Mouse (Mus musculus) intestine, embryonic 14.5 days (tissue): Measurements from ENCODE around the gene Gstp3. TPM values are rescaled to one million over a fixed set of nuclear protein-coding genes. Genes with fewer than 3 reads are reported as not detected.
A peak's percentile ranks its signal among the peaks of the same experiment; 100 is the strongest.
"Not testable (repeated sequence)": the region's sequence is repeated elsewhere in the genome, so short reads cannot be mapped to it uniquely, and the experiment has no call there.

ENCODE experiments used
- ATAC-seq: fragments of 200-750 bp; cut with Nextera tagmentation; replicated peaks from 2 replicates; pipeline ENCODE4 v1.8.0; 2017; ENCODE audit warnings: low read depth, moderate number of reproducible peaks, moderate TSS enrichment, moderate library complexity; ENCODE audit not compliant: low FRiP score, low TSS enrichment
- DNase-seq: peaks from one replicate; pipeline ENCODE4 v3.0.0-alpha.2; 2018; ENCODE audit warnings: low spot score
- H3K27ac ChIP-seq: fragments of 300-500 bp; sonication (generic); 2 replicates; pipeline ENCODE4 v1.5.1; 2014; ENCODE audit warnings: low read depth, mild to moderate bottlenecking, control low read depth
- H3K27me3 ChIP-seq: fragments of 300-500 bp; sonication (generic); replicated peaks from 2 replicates; pipeline ENCODE4 v1.6.1; 2014; ENCODE audit warnings: low read length, control low read depth; ENCODE audit not compliant: control insufficient read depth, insufficient read depth
- H3K36me3 ChIP-seq: fragments of 300-500 bp; sonication (generic); 2 replicates; pipeline ENCODE4 v1.6.1; 2014; ENCODE audit warnings: low read length, control low read depth; ENCODE audit not compliant: control insufficient read depth, insufficient read depth
- H3K4me1 ChIP-seq: fragments of 300-500 bp; sonication (generic); replicated peaks from 2 replicates; pipeline ENCODE4 v1.6.1; 2014; ENCODE audit warnings: low read length, control low read depth, mixed read lengths; ENCODE audit not compliant: control insufficient read depth, insufficient read depth
- H3K4me2 ChIP-seq: fragments of 300-500 bp; sonication (generic); 2 replicates; pipeline ENCODE4 v1.6.1; 2014; ENCODE audit warnings: low read length
- H3K4me3 ChIP-seq: fragments of 300-500 bp; sonication (generic); 2 replicates; pipeline ENCODE4 v1.5.1; 2014; ENCODE audit warnings: low read depth, low read length, control low read depth, mixed read lengths
- H3K9ac ChIP-seq: fragments of 300-500 bp; sonication (generic); 2 replicates; pipeline ENCODE4 v1.6.1; 2014; ENCODE audit warnings: mild to moderate bottlenecking, low read length
- H3K9me3 ChIP-seq: fragments of 300-500 bp; sonication (generic); 2 replicates; pipeline ENCODE4 v1.6.1; 2016; ENCODE audit warnings: low read length, control low read depth; ENCODE audit not compliant: control insufficient read depth
- WGBS: fragments of 180-500 bp; shearing (Covaris S2); extraction: QIAGEN DNeasy Blood & Tissue Kit; methylation state at CpG from one replicate; pipeline ENCODE4 v1.1.7; 2014; 5-methylcytosine and 5-hydroxymethylcytosine counted together
- polyA plus RNA-seq: library from polyadenylated mRNA; unstranded; fragments of >200 nt; fragmentation: Nextera tagmentation; extraction: Ambion mirVana; gene quantifications from 2 replicates; pipeline ENCODE4 v1.2.1, GENCODE M21; 2014

Gstp3 gene
- polyA plus RNA-seq, 1 experiment from 2014 or later: 1.3 TPM

DNA sequence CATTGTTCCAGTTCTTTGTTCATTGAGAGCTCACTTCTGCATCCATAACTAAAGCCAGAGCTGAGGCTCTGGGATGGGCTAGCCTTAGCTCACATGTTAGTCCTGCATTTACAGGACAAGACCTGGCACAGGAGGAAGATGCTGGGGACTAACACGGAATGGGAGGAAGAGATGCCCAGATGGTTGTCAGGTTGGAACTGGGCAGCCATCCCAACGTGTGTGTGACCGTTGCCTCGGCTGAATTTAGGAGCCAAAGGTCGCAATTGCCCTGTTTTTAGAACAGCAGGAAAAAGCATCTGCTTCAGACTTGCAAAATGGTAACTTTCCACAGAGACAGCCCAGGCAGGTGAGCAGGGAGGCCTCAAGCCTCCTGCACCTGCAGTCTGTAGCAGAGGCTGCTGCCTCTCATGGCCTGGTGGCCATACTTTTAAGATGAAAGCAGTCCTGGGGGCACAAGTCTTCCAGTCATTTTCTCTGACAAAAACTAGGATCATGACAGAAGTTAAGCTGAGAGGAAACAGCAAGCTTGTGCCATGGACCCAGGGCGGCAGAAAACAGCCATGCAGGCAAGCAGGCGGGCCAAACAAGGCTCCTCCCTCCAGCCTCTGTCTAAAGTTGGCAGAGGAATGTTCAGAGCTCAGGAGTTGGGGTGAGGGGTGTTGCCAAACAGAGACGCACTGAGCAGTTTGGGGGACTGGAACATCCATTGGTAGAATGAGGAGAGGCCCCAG, 4.0 kb downstream of the Gstp3 start:
- no peak overlapping the region for H3K9ac ChIP-seq
- no peaks in the 10 kb centered on the region for H3K36me3 ChIP-seq
- H3K27ac ChIP-seq: no peak overlapping the region
- H3K9me3 ChIP-seq: no peaks in the 10 kb centered on the region
- H3K4me1 ChIP-seq: no peaks in the 10 kb centered on the region
- no peak for ATAC-seq
- DNase-seq: no peak
- H3K4me3 ChIP-seq: no peak overlapping the region
- no peak overlapping the region for H3K4me2 ChIP-seq
- 68% methylated on average over 8 of the region's 8 CpGs for WGBS
- no peaks in the 10 kb centered on the region for H3K27me3 ChIP-seq

DNA sequence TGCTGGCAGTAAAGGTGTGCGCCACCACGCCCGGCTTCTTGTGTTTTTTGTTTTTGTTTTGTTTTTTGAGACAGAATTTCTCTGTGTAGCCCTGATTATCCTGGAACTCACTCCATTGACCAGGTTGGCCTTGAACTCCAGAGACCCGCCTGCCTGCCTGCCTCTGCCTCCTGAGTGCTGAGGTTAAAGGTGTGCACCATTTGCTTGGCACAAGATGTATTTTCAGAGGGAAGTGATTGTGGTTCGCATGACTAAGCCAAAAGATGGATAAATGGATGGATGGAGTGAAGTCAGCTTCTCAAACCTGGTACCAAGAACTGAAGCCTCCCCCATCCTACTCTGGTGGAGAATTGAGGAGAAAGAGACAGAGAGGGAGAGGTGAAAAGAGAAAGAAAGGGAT, 4.8 kb downstream of the Gstp3 start:
- H3K36me3 ChIP-seq: no peaks in the 10 kb centered on the region
- DNase-seq: no peak
- H3K4me2 ChIP-seq: no peak overlapping the region
- no peak overlapping the region for H3K4me3 ChIP-seq
- no peaks in the 10 kb centered on the region for H3K9me3 ChIP-seq
- H3K9ac ChIP-seq: no peak overlapping the region
- ATAC-seq: no peak
- H3K27ac ChIP-seq: no peak overlapping the region
- H3K27me3 ChIP-seq: no peaks in the 10 kb centered on the region
- no peaks in the 10 kb centered on the region for H3K4me1 ChIP-seq
- 88% methylated on average over 5 of the region's 5 CpGs for WGBS

DNA sequence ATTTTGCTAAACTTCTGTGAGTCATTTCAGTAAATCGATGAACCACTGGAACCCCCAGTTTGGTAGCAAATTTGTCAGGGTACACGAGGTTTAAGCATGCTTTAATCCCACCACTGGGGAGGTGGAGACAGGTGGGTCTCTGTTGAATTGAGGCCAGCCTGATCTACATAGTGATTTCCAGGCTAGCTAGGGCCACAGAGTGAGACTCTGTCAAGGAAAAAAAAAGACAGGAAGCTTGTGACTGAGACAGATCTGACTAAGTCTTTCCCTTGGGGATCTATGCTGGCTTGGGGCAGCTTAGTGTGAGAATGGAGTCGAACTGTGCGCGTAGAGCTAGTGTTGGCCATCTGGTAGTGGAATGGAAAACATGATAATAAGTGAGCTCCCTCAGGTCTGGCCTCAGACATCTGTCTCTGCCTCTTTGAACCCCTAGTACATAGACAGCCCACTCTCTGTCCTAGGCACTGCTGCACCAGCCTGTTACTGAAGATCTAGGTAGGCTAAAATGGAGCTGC, 6.8 kb downstream of the Gstp3 start:
- no peaks in the 10 kb centered on the region for H3K36me3 ChIP-seq
- no peak overlapping the region for H3K4me3 ChIP-seq
- H3K4me1 ChIP-seq: 0 out of 2 replicates have a peak, but pooled peaks cover 2% of the 10 kb centered on the region
- no peak for ATAC-seq
- no peak overlapping the region for H3K9ac ChIP-seq
- H3K4me2 ChIP-seq: no peak overlapping the region
- H3K27me3 ChIP-seq: no peaks in the 10 kb centered on the region
- no peaks in the 10 kb centered on the region for H3K9me3 ChIP-seq
- DNase-seq: no peak
- WGBS: 88% methylated on average over 5 of the region's 5 CpGs
- no peak overlapping the region for H3K27ac ChIP-seq

DNA sequence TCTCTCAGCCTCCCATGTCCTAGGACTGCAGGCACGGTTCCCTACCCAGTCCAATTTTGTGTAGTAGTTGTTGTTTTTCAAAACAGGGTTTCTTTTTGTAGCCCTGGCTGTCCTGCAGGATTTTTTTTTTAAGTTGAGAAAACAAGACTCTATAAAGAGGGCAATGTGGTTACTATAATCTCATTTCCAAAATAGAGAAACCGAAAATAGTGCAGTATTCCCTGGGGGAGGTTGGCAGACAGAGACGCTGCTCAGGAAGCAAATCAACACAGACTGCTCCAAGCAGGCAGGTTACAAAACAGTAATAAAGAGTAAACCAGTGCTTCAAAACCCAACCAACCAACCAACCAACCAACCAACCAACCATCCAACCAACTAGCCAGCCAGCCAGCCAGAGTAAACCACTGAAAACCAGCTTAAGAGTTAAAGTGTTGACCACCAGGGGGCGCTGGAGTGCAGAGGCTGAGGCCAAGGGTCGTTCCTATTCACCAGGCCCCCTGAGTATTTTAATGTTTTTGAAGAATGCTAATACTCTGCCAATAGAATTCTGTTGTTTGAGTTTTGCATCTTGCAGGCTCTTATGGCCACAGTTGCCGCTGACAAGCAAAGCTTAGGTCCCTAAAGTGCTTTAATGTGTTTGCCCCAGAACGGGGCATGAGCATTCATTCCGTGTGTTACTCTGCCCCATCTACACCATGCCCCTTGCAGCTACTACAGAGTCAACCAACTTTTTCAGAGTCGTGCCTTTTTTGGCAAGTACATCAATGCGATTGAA, 7.4 kb downstream of the Gstp3 start:
- Histone ChIP-seq H3K9ac (no peak overlapping the region), H3K4me1 (0 out of 2 replicates have a peak, but pooled peaks cover 2% of the 10 kb centered on the region), H3K36me3 (no peaks in the 10 kb centered on the region), H3K9me3 (no peaks in the 10 kb centered on the region), H3K27ac (no peak overlapping the region), H3K27me3 (no peaks in the 10 kb centered on the region), H3K4me3 (no peak overlapping the region), H3K4me2 (no peak overlapping the region)
- DNase-seq (peak; percentile 79), ATAC-seq (no peak)
- WGBS: 53% methylated on average over 10 of the region's 10 CpGs

DNA sequence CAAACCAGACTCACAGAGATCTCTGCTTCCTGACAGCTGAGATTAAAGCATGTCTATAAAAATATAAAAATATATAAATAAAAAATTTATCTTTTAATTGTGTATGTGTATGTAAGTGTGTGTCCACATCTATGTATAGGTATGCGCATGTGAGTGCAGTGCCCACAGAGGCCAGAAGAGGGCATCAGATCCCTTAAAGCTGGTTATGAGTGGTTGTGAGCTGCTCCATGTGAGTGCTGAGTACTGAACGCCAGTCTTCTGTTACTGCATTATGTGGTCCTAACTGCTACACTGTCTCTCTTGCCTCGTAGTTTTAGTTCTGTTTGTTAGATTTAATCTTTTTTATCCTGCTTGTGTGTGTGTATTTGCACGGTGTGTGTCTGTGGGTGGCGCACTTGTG, 8.4 kb downstream of the Gstp3 start:
- no peak for ATAC-seq
- H3K36me3 ChIP-seq: no peaks in the 10 kb centered on the region
- 0 out of 2 replicates have a peak, but pooled peaks cover 2% of the 10 kb centered on the region for H3K4me1 ChIP-seq
- no peak overlapping the region for H3K27ac ChIP-seq
- no peak for DNase-seq
- 94% methylated on average over 5 of the region's 5 CpGs for WGBS
- no peak overlapping the region for H3K4me3 ChIP-seq
- no peaks in the 10 kb centered on the region for H3K27me3 ChIP-seq
- H3K4me2 ChIP-seq: no peak overlapping the region
- no peak overlapping the region for H3K9ac ChIP-seq
- H3K9me3 ChIP-seq: no peaks in the 10 kb centered on the region

DNA sequence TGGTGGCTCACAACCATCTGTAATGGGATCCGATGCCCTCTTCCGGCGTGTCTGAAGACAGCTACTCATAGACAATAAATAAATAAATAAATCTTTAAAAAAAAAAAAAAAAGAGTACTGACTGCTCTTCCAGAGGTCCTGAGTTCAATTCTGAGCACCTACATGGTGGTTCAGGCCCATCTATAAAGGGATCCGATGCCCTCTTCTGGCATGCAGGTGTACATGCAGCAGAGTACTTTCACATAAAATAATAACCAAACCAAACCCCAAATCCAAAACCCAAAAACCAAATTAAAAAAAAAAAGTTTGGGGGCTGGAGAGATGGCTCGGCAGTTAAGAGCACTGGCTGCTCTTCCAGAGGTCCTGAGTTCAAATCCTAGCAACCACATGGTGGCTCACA, 10.3 kb downstream of the Gstp3 start:
- not testable (repeated sequence) for H3K9ac ChIP-seq, H3K9me3 ChIP-seq, H3K27ac ChIP-seq, H3K36me3 ChIP-seq, ATAC-seq, DNase-seq, H3K4me2 ChIP-seq, H3K4me3 ChIP-seq, H3K4me1 ChIP-seq, H3K27me3 ChIP-seq
- WGBS: 82% methylated on average over 5 of the region's 5 CpGs

DNA sequence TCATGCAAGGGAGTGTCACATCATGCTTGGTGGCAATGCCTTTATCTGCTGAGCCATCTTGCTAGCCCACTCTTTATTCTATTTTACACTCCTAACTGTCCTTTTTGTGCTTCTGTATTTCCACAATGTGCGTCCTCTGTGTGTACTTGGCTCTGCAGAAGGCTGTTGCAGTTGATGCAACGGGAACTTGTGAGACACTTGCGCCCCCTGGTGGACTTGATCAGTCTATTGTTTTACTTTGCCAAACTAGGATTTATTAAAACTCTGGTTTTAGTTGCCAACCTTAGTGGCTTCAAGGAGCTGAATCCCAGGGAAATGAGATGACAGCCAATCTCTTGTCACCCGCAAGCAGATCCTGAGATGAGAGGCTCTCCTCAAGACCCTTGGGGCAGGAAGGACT, 11.5 kb downstream of the Gstp3 start:
- H3K9ac ChIP-seq: no peak overlapping the region

DNA sequence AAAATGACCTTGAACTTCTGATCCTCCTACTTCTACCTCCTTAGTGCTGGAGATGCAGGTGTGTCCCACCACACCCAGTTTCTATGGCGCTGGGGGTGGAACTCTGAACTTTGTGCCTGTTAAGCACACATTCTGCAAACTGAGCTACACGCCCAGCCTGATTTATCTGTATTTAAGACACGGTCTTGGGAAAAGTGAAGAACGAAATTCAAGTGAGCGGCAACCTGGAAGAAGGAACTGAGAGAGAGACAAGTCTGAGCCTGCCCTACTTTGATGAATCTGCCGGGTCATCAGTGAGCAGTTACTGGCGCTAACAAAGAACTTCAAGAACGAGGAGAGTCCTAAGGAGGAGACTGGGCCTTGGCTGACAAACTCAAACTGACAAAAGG, 12.5 kb downstream of the Gstp3 start:
- peak; percentile 66 for ATAC-seq
- Histone ChIP-seq H3K9me3 (no peaks in the 10 kb centered on the region), H3K9ac (no peak overlapping the region), H3K4me2 (peak overlapping the region; percentile 23; the same call in 1 of the 2 replicates), H3K4me3 (0 out of 2 replicates have a peak overlapping the region, but pooled peaks have one; percentile 2), H3K27me3 (no peaks in the 10 kb centered on the region), H3K36me3 (no peaks in the 10 kb centered on the region), H3K27ac (peak overlapping the region; percentile 78), H3K4me1 (peaks cover 6% of the 10 kb centered on the region; the same call in 1 of the 2 replicates)
- WGBS: 69% methylated on average over 8 of the region's 8 CpGs
- DNase-seq: peak; percentile 72

More for the DNA sequence above, 11.5 kb downstream of the Gstp3 start:
- no peaks in the 10 kb centered on the region for H3K36me3 ChIP-seq
- WGBS: 26% methylated on average over 4 of the region's 4 CpGs
- no peak overlapping the region for H3K4me3 ChIP-seq
- H3K27me3 ChIP-seq: no peaks in the 10 kb centered on the region
- ATAC-seq (no peak), DNase-seq (peak; percentile 87)
- no peaks in the 10 kb centered on the region for H3K9me3 ChIP-seq
- 0 out of 2 replicates have a peak overlapping the region, but pooled peaks have one; percentile 78 for H3K27ac ChIP-seq
- no peak overlapping the region for H3K4me2 ChIP-seq
- H3K4me1 ChIP-seq: peaks cover 6% of the 10 kb centered on the region; the same call in 1 of the 2 replicates
